Mouse (Mus musculus) adrenal gland, postnatal 0 days (tissue): Measurements from ENCODE around the gene Nmnat2. TPM values are rescaled to one million over a fixed set of nuclear protein-coding genes. Genes with fewer than 3 reads are reported as not detected.

Experiments
- polyA plus RNA-seq: library from polyadenylated mRNA; unstranded; fragments of >200 nt; fragmentation: Nextera tagmentation; extraction: Ambion mirVana; gene quantifications from 2 replicates; pipeline ENCODE4 v1.2.1, GENCODE M21; 2015

Gene Nmnat2
- polyA plus RNA-seq, result 2.2 and 10.0 TPM in 2 replicates

GRCm38 (mm10) chr1:152954821-152955523, at the start of gene Nmnat2:
Gene Nmnat2, plus strand, starts transcription at chr1:152954993.

Other genes with a start within 250 kb of the Nmnat2 start
- not detected in 2 replicates for gene Apobec4, start 204.4 kb upstream of the Nmnat2 start, polyA plus RNA-seq
- gene Rgl1, start 188.6 kb upstream of the Nmnat2 start, polyA plus RNA-seq, result 26.3 and 36.2 TPM in 2 replicates
- gene Arpc5, start 188.5 kb upstream of the Nmnat2 start, polyA plus RNA-seq, result 274 and 301 TPM in 2 replicates
- 6.8 and 7.5 TPM in 2 replicates for gene Ncf2, start 154.8 kb upstream of the Nmnat2 start, polyA plus RNA-seq
- gene Smg7, start 52.3 kb upstream of the Nmnat2 start, polyA plus RNA-seq, result 10.2 and 15.8 TPM in 2 replicates
- 1.4 and 2.6 TPM in 2 replicates for gene Lamc2, start 231.5 kb downstream of the Nmnat2 start, polyA plus RNA-seq